Mouse (Mus musculus): ENCODE data around the gene Pipox.

GRCm38 (mm10) chr11:77923285-77923684, 29.4 kb upstream of the Pipox start:
- TF ChIP-seq POLR2A (IDR thresholded peaks at IDR 0.05; ENCODE audit: borderline replicate concordance, extremely low read depth, insufficient read depth, insufficient read length, poor library complexity, severe bottlenecking) (no peak), CTCF (IDR thresholded peaks at IDR 0.05; ENCODE audit: borderline replicate concordance, extremely low read depth, insufficient read depth, insufficient read length) (no peak)

All from brain, embryonic 14.5 days (tissue).